Mouse (Mus musculus) gastrocnemius, postnatal 10 days (tissue): ENCODE data around the gene Gatad1. TPM values are rescaled to one million over a fixed set of nuclear protein-coding genes. Genes with fewer than 3 reads are reported as not detected.
"Not testable (repeated sequence)": the region's sequence is repeated elsewhere in the genome, so short reads cannot be mapped to it uniquely, and the experiment has no call there.

Source experiments
- DNase-seq: peaks from one replicate; pipeline ENCODE4 v3.0.0; 2021; ENCODE audit warnings: mixed read lengths
- long read RNA-seq, 2 experiments: library from polyadenylated mRNA; stranded (forward); transcript quantifications; one replicate each; pipeline ENCODE4 v2.0.0; 2021
- total RNA-seq, 2 experiments: library from RNA; stranded (reverse); gene quantifications; 2 replicates each; pipeline ENCODE4 v1.2.3; 2021

Gatad1 gene
- total RNA-seq = 10 to 100 TPM; 81.1 to 81.8 TPM
- long read RNA-seq, experiment 1, transcript Gatad1-201 (5 exons, 2,545 nt) = major isoform, 18 of 25 reads
- long read RNA-seq, experiment 1, partial matches to known transcripts = 3 of 25 reads
- long read RNA-seq, experiment 1, other reads (novel, unspliced or antisense) = 1 of 25 reads
- long read RNA-seq, experiment 2, transcript Gatad1-201 (5 exons, 2,545 nt) = major isoform, 30 of 41 reads
- long read RNA-seq, experiment 2, partial matches to known transcripts = 1 of 41 reads
- long read RNA-seq, experiment 2, other reads (novel, unspliced or antisense) = 6 of 41 reads

DNA sequence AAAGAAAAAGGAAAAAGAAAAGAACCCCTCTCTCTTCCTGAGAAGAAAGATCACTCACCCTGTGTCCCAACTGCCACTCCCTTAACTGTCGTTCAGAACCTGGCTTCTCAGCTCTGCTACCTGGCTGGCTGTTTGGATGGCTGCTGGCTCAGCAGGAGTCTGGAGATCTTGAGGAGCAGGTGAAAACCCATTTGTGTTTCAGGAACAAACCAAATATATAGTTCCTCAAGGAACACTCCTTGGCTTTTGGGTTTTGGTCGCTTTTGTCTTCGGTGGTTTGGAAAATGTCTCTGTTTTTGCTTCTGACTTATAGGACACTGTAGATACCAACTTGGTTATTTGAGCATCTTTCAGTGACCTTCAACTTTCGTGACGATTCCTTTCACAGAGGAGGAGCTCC, at the start of gene Gatad1:
Gene Gatad1, minus strand, starts transcription at position 101 of the 400 bp plus-strand sequence.
- DNase-seq = no peak

DNA sequence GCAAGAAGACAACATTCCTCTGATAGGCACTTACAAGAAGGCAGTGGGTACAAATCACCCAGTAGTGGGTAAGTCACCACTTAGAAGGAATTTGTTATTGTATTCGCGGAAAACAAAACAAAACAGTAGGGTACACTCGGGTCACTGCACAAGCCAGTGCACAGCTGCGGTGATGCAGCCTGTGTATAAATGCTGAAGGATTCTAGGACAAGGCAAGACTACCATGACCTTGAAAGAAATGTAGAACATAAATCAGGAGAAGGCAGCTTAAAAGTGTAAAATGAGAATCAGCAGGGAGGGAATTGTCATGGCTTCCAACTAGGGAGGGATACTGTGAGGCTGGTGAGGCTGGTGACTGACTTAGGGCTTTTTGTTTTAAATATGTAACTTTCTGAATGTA, 45.2 kb upstream of the Gatad1 start:
- DNase-seq = no peak

DNA sequence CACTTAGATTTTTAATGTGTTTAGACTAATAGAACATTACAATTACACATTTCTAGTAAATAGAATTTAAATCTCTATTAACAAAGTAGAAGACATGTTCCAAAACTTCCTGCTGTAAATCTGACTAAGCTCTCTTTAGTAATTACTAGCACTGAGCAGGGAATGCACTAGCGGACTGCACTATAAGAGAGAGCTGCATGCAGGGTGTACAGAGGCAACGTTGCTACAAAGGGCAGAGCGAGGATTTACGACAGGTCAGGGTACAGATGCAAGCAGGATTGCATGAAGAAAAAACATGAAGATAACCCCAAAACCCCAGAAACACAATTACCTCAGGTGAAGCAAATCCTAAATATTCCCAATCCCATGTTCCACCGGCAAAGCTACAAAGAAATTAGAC, 43.0 kb upstream of the Gatad1 start:
- DNase-seq = no peak

DNA sequence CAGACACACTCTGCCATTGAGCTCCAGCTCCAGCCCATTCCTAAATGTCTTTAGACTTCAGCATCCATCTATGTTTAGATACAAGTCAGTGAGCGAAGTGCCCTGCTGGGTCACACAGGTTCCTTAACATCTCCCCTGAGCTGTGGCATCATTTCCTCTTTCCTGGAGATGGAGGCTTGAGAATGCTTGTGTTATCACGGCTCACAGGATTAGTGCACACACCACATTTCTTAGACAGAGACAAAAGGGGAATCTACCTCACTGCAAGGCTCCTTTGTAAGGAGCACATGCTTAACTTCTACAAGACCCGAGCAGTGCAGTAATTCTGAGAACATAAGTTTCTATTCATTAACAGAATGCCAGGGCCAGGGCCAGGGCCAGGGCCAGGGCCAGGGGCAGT, 39.0 kb upstream of the Gatad1 start:
- no peak for DNase-seq

DNA sequence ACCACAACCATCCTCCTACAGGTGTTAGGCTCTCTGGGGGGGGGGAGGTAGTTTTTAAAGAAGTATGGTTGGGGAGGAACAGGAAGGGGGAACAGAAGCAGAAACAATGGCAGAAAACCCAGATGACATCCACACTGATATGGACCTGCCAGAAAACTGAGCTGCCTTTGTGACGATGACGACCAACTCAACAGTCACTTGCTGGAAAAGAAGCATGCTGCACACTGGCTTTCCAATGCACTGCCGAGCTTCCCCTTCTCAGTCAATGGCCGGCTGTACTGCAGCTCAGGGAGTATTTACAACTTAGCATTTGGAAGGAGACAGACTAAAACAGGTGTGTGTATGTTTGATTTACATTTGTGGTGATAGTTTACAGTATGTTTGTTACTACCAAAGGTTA, 38.2 kb upstream of the Gatad1 start:
- DNase-seq = no peak

DNA sequence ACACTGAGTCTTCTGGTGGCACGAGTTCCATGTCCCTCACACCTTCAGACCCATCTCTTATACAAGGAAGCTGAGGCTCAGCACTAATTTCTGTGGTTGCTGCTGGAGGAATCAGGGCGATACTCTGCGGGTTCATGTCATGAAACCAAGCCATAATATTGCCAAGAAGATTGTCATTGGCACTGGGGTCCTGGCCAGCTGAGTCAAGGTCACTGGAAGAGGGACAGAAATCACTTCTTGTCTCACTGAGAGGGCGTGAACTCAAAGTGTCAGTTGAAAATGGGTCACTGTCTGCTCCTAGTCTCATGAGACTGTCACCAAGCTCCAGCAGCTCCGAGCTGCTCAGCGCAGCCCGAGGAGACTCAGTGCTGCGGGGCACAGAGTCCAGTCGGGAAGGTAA, 36.0 kb upstream of the Gatad1 start:
- DNase-seq = no peak

DNA sequence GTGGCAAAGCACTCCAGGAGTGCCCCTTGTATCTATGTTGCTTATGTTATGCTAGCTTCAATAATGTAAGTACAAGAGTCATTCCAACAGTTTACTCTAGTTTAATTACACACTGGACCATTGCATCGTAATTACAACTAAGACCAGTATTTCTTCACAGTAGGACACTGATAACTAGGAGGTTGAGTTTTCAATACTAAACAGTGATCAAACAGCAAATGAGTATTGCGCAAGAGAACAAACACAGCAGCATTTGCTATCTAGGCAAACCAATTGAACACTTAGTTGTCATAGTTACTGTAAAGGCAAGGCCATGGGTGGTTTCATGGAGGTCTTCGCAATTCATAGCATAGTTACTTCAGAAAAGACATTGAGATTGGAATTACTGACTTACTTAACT, 34.3 kb upstream of the Gatad1 start:
- DNase-seq = no peak

DNA sequence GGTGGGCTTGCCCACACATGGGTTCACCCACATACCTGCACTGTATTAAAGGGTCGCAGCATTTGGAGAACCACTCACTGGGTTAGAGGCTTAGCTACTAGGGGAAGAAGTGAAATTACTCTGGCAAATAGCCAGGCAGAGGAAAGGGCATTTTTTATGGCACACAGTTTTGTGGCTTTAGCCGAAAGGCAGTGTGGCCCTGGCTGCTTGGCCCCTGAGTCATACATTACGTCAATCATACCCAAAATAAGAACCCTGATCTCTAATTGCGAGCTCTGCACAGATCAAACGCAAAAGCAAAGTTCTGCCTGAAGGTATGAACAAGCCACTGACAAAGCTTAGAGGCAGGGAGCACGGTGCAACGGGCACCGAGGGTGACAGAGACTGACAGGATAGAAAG, 31.3 kb upstream of the Gatad1 start:
- no peak for DNase-seq

DNA sequence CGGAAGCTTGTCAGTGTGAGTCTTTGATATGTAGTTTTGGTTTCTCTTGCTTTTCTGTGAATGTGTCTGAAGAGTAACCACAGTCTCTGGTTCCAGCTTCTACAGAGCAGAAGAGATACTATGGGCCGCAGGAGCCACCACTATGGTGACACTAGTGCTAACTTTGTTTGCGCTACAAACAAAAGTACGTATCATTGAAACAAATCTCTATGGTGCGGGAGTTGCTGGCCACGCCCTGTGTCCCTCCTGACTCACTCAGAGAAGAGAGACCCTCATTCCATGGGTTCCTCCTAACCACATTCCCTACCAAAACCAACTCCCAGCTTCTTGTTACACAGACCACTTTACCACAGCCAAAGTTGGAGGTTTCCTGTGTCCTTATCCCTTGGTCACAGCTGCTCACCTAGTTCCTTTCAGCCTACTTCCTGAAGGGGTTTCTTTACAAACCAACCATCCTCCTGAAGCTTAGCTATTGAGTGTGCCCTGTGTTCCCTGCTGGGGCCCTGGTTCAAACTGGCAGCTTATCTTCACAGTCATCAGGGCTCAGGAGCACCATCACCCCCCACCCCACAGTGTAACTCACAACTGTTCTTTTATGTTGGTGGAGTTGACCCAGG, 13.1 kb upstream of the Gatad1 start:
- DNase-seq = no peak

DNA sequence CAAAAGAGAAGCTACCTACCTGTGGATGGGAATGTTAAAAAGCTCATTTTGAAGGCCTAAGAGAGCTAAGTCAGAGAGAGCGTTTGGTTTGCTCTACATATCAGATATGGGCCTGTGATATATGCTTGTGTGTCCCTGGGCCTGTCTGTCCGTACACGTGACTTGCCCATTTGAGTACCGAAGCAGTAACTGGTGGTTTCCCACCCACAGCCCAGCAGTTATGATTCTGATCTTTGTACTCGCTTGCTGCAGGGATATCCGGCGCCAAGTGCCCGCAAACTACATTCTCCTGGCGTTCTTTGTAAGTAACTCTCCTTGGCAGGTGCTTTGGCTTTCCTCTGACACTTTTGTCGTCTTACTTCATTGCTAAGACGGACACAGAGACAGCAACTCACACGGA, 9.6 kb upstream of the Gatad1 start:
- DNase-seq = no peak

DNA sequence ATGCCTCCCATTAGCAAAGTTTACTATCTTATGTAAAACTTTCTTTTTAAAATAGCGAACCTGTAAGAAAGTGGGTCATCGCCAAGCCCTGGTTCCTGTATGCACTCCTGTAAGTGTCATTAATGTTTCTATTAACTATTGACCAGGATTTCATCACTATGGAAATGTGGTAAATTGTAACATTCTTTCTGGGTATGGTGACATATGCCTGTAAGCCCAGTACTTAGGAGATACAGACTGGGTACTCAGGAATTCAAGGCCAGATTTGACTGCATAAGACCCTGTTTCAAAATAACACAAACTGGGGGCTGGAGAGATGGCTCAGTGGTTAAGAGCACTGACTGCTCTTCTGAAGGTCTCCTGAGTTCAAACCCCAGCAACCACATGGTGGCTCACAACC, 8.2 kb upstream of the Gatad1 start:
- DNase-seq = no peak

DNA sequence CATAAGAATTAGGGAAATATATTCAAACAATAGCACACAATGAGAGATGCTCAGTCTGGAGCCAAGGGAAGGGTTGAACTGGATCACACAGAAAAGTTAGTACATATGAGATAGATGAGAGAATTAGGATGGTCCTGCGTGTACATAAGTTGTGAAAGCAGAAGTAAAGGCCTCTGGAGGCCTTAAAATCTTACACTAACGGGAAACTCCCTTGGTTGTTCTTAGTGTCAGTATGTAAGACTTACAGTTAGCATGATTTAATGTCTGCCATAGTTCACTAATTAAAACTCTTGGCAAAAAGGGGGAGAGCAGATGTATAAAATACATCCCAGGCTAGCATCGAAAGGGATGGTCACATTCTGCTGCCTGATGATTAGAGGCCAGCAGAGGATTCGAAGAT, 3.2 kb downstream of the Gatad1 start:
- no peak for DNase-seq

DNA sequence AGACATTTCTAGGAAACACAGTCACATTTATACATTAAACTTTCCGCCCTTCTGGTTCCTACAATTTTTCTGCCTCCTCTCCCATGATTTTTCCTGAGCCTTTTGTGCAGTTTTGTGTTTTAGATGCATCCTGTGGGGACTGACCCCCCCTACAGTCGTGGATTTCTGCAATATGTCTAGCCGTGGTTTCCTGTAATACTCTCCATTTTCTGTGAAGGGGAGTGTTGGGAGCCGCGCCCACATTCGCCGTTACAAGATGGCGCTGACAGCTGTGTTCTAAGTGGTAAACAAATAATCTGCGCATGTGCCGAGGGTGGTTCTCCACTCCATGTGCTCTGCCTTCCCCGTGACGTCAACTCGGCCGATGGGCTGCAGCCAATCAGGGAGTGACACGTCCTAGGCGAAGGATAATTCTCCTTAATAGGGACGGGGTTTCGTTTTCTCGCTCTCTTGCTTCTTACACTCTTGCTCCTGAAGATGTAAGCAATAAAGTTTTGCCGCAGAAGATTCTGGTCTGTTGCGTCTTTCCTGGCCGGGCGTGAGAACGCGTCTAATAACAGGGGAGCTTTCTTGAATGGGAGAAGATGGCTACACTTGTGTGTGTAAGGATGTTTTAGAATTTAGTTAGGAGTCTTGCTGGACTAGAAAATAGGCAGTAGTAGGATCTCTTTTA, 3.9 kb downstream of the Gatad1 start:
- not testable (repeated sequence) for DNase-seq

DNA sequence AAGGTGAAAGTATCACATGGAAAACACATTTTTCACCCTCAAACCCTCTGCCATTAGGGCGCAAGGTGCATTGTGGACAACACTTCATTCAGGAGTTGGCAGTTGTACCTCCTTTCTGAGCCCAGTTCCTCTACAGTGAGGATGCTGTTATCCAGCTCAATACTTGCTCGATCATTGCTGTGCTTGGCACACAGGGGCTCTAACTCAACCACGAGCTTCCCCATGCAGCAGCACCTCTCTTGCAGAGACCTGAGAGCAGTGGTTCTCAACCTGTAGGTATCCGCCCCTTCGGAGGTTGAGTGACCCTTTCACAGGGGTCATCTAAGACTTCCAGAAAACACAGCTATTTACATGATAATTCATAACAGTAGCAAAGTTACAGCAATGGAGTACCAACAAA, 5.4 kb downstream of the Gatad1 start:
- no peak for DNase-seq

DNA sequence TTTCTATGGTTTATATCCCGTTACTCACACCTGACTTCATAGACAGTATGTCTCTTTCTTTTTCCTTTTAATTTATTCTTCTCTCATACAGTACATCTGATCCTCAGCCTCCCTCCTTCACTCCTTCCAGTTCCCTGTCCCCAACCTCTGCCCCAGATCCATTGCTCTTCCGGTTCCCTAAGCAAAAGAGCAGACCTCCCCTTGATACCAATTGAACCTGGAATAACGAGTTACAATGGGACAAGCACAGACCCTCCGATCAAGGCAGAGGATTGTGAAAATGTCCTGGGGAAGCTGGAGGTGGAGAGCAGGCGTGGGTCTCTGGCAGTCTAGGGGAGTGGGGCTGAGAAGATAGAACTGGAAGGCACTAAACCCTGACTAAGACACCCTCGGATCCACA, 6.1 kb downstream of the Gatad1 start, which contains the start of gene Tmbim7:
Gene Tmbim7, plus strand, starts transcription at position 301 of the 400 bp plus-strand sequence.
- DNase-seq = no peak

DNA sequence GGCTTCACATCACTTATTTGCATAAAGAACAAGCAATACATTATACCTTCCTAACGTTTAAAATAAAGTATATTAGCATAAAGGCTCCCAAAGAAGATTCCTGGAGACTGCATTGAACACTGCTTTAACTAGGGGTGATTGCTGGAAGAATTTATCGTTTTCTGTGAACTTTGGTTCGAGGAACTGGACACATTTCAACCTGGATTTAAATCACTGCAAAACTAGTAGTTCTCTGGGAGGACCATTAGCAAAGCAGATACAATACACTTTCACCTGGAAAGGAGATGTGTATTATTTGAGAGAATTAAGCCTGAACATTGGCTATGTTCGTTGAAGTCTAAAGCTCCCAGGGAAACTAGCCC, 8.2 kb downstream of the Gatad1 start:
- no peak for DNase-seq

DNA sequence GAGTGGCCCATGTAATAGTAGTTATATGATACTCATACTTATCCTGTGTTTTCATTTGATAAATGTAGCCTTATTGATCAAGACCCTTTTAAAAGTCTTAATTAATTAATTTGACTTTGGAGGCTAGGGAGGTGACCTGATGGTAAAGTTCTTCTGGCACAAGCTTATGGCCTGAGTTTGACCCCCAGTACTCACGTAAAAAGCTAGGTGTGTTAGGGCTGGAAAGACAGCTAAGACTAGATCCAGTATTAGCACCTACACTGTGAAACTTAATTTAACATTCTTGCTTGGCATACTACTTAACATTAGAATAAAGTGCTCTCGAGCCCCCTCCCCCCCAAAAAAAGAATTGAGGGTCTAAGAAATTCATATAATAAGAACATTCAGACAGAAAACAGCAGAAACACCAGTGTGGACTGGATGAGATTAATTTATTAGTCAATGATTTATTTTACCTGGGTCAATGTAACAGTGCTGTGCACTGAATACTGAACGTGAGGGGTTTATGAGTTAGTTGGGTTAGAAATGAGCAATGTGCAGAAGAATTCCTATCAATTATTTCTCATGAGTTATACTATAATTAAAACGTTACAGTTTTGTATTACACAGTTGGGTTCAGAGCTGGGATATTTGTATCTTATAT, 8.7 kb downstream of the Gatad1 start:
- DNase-seq = no peak

DNA sequence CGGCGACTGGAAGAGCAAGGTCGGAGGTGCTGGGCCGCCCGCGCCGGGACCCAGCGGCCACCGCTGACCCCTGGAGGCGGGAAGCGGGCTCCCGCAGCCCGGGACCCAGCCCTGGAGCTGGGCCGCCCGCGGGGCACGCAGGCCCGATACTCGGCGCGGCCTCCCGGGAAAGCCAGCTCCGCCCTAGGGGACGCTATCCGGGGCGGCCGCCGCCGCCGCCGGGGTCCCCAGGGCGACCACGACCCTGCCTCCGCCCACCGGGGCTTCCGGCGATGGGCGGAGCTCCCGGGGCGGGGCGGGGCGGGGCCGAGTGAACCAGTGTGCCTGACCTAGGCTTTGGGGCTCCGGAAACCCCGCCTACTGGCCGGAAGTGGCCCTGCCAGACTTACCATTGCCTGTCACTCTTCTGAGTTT, 9.3 kb downstream of the Gatad1 start:
- DNase-seq = peak; percentile 80

DNA sequence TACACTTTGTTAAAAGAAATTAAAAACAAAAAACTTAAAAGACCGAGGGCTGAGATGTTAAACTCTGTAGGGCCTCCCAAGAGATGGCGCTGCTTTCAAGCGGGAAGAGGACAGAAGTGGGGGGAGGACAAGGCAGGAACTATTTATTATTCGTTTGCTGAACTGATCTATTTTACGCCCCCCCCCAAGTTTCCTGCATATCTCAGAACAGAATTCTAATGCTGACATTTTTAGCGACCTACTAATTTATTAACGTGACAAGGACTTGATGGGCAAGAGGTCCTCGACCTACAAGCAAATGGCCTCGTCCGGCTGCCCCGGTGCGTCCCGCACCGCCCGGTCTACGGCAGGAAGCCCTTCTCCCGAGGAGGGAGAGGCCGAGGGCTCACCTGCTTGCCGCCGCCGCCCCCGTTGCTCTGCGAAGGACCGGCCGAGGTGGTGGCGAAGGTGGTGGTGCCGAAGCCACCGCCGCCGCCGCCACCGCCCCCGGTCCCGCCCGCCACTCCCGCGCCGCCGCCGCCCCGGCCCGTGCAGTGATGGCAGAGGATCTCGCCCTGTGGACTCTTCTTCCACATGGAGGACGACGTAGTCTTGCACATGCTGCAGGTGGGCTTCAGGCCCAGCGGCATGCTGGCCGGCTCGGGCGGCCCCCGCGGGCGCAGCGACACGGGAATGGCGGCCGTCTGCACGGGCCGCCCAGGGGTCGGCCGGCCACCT, 9.8 kb downstream of the Gatad1 start:
- DNase-seq = peak; percentile 41

DNA sequence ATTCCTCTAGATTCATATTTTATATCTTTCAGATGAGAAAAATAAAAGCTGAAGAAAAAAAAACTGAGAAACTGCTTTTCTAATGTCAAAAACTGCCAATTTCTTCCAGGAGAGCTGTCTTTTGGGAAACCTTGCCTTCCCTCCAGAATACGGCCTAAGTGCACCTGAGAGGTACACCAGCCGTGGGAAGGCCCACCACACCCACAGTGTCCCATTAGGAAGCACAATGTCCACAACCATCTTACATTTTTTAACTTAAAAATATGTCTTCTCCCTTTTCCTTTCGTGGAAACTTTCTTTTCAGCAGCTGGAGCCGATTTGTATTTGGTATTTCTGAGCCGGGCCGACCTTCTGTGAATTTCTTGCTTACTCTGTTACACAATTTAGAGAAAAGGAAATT, 10.4 kb downstream of the Gatad1 start:
- no peak for DNase-seq

DNA sequence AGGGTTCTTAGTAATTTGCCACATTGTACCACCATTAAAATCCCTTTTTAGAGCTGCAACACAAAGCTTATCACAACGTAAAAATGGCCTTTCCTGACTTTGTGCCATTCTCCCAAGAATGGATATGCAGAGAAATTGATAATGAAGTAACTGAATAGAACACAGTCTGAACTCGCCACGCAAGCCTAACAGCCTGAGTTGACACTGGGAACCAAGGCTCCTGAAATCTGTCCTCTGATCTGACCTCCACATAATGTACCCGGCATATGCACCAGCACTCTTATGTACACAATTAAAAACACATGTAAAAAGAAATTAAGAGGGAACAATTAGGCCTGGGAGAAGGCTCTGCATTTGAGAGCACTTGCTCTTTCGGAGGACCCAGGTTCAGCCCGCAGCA, 11.7 kb downstream of the Gatad1 start:
- no peak for DNase-seq

DNA sequence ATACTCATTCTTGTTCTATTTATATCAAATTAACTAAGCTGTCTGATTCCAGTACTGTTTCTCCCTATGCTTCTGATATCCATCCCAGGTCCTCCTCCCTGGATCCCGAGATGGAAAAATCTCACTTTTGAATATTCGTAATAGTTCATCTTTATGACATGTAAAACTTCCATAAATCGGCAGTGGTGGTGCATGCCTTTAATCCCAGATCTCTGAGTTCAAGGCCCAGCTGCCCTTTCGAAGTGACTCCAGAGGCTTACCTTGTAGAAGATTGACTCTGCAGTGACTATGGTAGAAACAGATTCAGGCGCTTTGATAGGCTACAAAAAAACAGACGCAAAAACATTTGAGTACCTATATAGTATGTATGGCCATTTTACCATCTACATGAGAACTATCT, 12.4 kb downstream of the Gatad1 start:
- DNase-seq = no peak

DNA sequence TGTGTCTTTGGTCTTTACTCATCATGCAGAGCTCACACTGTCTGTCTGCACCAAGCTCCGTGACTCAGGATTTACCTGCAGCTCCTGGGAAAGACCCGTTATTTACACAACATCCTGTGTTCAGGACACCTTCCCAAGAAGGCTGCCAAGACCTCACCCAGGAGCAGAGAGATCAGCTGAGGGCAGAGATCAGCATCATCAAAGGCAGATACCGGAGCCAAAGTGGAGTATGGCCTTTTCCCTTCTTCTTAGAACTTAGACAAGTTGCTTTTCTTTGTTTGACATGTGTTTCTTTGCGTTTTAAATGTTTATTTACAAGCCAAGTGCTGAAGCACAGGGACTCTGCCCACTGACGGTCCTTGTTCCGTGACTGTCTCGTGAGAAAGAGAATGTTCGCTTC, 21.7 kb downstream of the Gatad1 start:
- no peak for DNase-seq
